Mouse (Mus musculus) E14TG2a.4 (cell line): ENCODE measurements around the gene 3100002H09Rik.

Experiments
- H3K27me3 ChIP-seq: 2 replicates; pipeline ENCODE4 v1.6.1; 2014; ENCODE audit warnings: low read length, control low read depth; ENCODE audit not compliant: insufficient read depth
- H3K36me3 ChIP-seq: 2 replicates; pipeline ENCODE4 v1.6.1; 2014; ENCODE audit warnings: low read length, control low read depth; ENCODE audit not compliant: insufficient read depth
- H3K4me1 ChIP-seq: replicated peaks from 2 replicates; pipeline ENCODE4 v1.6.1; 2014; ENCODE audit warnings: low read depth, low read length, control low read depth
- H3K4me3 ChIP-seq: replicated peaks from 2 replicates; pipeline ENCODE4 v1.5.1; 2014; ENCODE audit warnings: mild to moderate bottlenecking, low read length
- H3K9me3 ChIP-seq: 2 replicates; pipeline ENCODE4 v1.6.1; 2014; ENCODE audit warnings: low read length, control low read depth
- CTCF ChIP-seq: conservative IDR thresholded peaks from 2 replicates; pipeline ENCODE4 v1.5.1; 2014; ENCODE audit warnings: low read length
- NANOG ChIP-seq: IDR thresholded peaks from 2 replicates; pipeline ENCODE4 v1.6.1; 2014; ENCODE audit warnings: borderline replicate concordance, low read length, mixed read lengths
- POU5F1 ChIP-seq: IDR thresholded peaks from 2 replicates; pipeline ENCODE4 v1.6.1; 2014; ENCODE audit warnings: low read length, borderline replicate concordance

3100002H09Rik gene

GRCm38 (mm10) chr4:124622566-124622965 lies 12.0 kb upstream of the 3100002H09Rik start:
- peaks cover 11% of the 10 kb centered on the region for H3K9me3 ChIP-seq
- no peaks in the 10 kb centered on the region for H3K36me3 ChIP-seq
- TF ChIP-seq POU5F1 (no peak), NANOG (no peak), CTCF (no peak)
- peaks cover 32% of the 10 kb centered on the region for H3K27me3 ChIP-seq
- peaks cover 69% of the 10 kb centered on the region for H3K4me1 ChIP-seq
- H3K4me3 ChIP-seq: no peak overlapping the region

- peaks cover 72% of the 10 kb centered on the region for H3K4me1 ChIP-seq
- H3K4me3 ChIP-seq: no peak overlapping the region
- H3K9me3 ChIP-seq: peaks cover 11% of the 10 kb centered on the region
- H3K36me3 ChIP-seq: no peaks in the 10 kb centered on the region
- TF ChIP-seq POU5F1 (no peak), NANOG (no peak), CTCF (no peak)
- H3K27me3 ChIP-seq: peaks cover 32% of the 10 kb centered on the region
These were observed 10.8 kb upstream of the 3100002H09Rik start for GRCm38 (mm10) chr4:124621406-124621805.

DNA sequence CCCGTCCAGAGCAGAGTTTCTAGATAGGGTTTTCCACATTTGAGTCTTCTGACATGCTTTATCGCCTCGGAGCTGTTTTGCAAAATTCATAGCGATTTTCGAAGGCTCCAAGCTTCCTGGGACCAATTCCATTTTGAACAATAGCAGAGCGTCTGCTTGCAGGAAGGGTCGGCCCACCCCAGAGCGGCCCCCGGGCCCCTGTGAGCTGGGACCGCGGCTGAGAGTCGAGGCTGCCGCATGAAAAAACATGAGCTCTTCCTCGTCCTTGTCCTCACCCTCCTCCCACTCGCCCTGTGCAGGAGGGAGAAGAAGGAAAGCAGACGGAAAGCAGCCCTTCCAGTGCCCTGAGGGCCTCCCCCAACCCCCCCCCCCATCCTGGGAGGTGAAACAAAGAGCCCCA lies 8.0 kb upstream of the 3100002H09Rik start:
- H3K4me1 ChIP-seq: peaks cover 71% of the 10 kb centered on the region
- no peaks in the 10 kb centered on the region for H3K36me3 ChIP-seq
- H3K27me3 ChIP-seq: peaks cover 23% of the 10 kb centered on the region
- no peak for TF ChIP-seq CTCF
- TF ChIP-seq POU5F1: no peak
- no peak for TF ChIP-seq NANOG
- H3K9me3 ChIP-seq: peaks cover 11% of the 10 kb centered on the region
- H3K4me3 ChIP-seq: no peak overlapping the region

DNA sequence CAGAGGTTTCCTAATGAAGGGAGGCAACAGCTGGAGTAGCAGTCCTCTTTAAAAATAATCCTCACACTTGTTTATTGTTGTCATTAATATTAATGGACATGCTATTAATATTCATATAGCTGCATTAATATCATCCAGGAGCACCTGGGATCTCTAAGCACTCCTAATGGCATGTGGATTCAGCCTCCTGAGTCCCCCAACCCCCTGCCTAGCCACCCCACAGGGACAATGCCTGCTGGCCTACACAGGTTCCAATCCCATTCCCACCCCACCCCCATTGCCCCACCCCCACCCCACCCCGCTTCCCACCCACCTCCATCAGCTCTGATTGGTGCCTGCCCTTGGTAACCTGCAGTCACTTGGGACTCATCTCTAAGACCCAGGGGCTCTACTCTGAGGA lies 6.0 kb upstream of the 3100002H09Rik start:
- H3K27me3 ChIP-seq: peaks cover 27% of the 10 kb centered on the region
- H3K36me3 ChIP-seq: no peaks in the 10 kb centered on the region
- H3K4me3 ChIP-seq: no peak overlapping the region
- peaks cover 11% of the 10 kb centered on the region for H3K9me3 ChIP-seq
- peaks cover 69% of the 10 kb centered on the region for H3K4me1 ChIP-seq
- TF ChIP-seq POU5F1 (no peak), NANOG (no peak), CTCF (no peak)

- TF ChIP-seq CTCF: no peak
- no peak for TF ChIP-seq POU5F1
- TF ChIP-seq NANOG: no peak
- Histone ChIP-seq H3K4me1 (peaks cover 63% of the 10 kb centered on the region), H3K4me3 (no peak overlapping the region), H3K9me3 (peaks cover 11% of the 10 kb centered on the region), H3K36me3 (no peaks in the 10 kb centered on the region), H3K27me3 (peaks cover 32% of the 10 kb centered on the region)
These were observed 5.4 kb upstream of the 3100002H09Rik start for GRCm38 (mm10) chr4:124615986-124616385.

GRCm38 (mm10) chr4:124615406-124615960 lies 4.9 kb upstream of the 3100002H09Rik start:
- H3K27me3 ChIP-seq: peaks cover 37% of the 10 kb centered on the region
- H3K4me1 ChIP-seq: peaks cover 58% of the 10 kb centered on the region
- H3K36me3 ChIP-seq: no peaks in the 10 kb centered on the region
- peaks cover 11% of the 10 kb centered on the region for H3K9me3 ChIP-seq
- no peak overlapping the region for H3K4me3 ChIP-seq
- TF ChIP-seq POU5F1: no peak
- TF ChIP-seq NANOG: no peak
- TF ChIP-seq CTCF: no peak

DNA sequence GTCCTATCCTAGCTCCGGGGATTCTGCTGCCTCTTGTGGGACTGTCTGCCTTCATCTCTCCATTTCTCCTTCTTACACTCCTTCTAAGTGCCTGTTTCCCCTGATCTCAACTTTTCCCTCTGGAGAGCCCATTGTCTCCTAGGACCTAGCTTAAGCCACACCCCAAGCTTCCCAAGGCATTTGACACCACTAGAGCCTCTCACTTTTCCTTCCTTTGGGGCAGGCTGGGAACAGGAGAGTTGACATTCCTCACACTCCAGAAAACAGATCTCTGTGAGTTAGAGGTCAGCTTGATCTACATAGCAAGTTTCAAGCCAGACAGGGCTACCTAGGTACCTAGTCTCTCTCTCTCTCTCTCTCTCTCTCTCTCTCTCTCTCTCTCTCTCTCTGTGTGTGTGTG lies 3.6 kb upstream of the 3100002H09Rik start:
- H3K36me3 ChIP-seq: no peaks in the 10 kb centered on the region
- H3K4me3 ChIP-seq: no peak overlapping the region
- H3K9me3 ChIP-seq: peaks cover 1% of the 10 kb centered on the region; the same call in 1 of the 2 replicates
- H3K27me3 ChIP-seq: peaks cover 33% of the 10 kb centered on the region
- TF ChIP-seq POU5F1 (no peak), NANOG (no peak), CTCF (no peak)
- H3K4me1 ChIP-seq: peaks cover 55% of the 10 kb centered on the region

GRCm38 (mm10) chr4:124611768-124612167 lies 1.2 kb upstream of the 3100002H09Rik start:
- H3K9me3 ChIP-seq: no peaks in the 10 kb centered on the region
- H3K36me3 ChIP-seq: no peaks in the 10 kb centered on the region
- H3K27me3 ChIP-seq: peaks cover 32% of the 10 kb centered on the region
- peaks cover 47% of the 10 kb centered on the region for H3K4me1 ChIP-seq
- no peak for TF ChIP-seq POU5F1
- TF ChIP-seq CTCF: no peak
- TF ChIP-seq NANOG: no peak
- no peak overlapping the region for H3K4me3 ChIP-seq

DNA sequence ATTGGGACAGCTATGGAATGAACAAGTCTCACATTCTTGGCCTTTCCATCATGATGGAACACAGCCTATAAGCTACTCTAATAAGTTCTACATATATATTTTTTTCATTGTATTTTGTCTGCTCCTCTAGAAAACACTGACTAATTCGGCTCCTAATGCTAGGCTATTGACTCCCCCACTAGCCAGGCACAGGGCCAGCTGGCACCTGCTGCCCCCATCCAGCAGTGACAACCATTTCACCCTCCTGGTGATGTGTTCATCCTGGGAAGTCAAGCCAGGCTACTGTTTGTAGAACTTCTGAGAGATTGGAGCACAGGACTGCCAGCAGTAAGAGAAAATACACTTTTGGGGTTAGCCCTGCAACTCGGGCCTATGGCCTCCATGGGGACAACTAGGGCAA lies 537 bp downstream of the 3100002H09Rik start:
- TF ChIP-seq CTCF: no peak
- no peak for TF ChIP-seq POU5F1
- TF ChIP-seq NANOG: no peak
- Histone ChIP-seq H3K36me3 (no peaks in the 10 kb centered on the region), H3K4me1 (peaks cover 48% of the 10 kb centered on the region), H3K9me3 (no peaks in the 10 kb centered on the region), H3K4me3 (no peak overlapping the region), H3K27me3 (peaks cover 38% of the 10 kb centered on the region)
